Mouse (Mus musculus): ENCODE measurements around the gene Prmt1.

Gene Prmt1

DNA sequence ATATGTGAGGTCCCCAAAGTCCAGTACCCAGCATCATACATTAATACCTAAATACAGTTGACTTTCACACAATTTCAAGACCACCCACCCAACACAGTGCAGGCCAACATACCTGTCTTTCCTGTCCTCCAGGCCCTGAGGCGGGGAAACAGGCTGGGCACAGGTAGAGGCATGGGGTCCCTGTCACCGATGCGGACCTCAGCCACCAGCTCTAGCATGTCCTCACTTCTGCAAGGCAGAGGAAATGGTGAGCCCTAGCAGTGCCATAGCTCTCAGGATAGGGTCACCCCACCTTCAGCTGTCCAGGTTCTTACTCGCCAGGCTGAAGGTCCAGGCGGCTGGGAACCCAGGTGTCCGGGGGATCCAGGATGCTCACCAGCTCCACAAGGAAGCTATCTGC, 25.6 kb upstream of the Prmt1 start:
- no peak for DNase-seq

DNA sequence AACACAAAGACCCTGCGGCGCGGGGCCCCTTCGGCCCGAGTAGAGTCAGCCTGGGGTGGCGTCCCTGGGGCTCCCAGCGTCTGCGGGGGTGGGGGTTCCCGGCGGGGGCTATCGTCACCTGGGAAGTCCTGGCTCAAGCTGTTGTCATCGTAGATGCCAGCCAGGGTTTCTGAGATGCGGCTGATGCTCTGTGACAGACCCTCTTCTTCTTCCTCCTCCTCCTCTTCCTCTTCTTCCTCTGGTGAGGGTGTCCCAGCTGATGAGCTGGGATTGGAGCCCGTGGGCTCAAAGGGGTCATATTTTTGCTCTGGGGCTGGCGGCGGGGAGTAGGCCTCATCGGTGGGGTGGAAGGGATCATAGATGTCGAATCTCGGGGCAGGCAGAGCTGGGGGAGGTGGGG, 22.0 kb upstream of the Prmt1 start:
- DNase-seq = no peak

DNA sequence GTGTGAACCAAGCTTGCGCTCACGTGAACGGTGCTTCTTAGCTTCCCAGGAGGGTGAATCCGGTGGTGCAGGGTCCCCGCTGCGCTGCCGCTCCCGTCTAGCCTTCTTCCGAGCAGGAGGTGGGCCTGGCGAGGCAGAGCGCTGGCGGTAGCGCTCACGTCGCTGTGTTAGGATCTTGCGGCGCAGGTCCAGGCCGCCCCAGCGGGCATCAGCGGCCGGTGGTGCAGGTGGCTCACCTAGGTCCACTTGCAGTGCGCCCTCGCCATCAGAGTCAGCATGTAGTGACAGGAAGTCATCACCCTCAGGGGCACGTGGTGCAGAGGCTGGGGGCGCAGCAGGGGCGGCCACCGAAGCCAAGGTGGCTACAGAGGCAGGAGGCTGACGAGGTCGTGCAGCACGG, 21.5 kb upstream of the Prmt1 start:
- DNase-seq = no peak

DNA sequence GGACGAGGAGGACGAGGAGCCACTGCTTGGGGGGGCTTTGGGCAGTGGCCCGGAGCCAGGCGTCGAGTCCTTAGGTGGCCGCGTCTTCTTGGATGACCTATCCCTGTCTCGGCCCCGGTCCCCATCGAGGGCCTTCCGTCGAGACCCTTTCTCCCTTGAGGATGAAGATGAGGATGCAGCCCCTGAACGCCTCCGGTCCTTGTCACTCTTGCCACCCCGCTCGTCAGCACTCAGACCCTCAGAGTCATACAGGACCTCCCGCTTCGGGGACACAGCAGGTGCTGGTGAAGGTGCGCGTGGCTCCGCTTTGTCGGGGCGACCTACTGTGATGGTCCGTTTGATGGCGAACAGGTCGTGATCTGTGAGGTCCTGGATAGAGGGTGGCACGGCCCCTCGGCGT, 20.8 kb upstream of the Prmt1 start:
- DNase-seq = no peak

DNA sequence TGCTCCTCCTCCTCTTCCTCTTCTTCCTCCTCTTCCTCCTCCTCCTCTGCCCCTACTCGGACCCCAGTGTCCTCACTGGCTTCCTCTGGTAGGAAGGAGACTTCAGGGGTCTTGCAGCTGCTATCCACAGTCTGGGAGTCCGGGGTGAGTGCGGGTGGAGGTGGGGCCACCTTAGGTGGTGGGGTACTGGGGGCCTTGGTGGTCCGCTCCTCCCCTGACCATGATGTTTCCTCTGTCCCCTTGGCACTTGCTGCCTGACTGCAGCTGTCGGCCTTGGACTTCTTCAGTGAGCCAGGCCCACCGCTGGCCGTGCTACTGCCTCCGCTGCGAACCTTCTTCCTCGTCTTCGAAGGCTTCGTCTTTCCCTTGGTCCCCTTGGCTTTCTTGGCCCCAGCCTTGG, 20.1 kb upstream of the Prmt1 start:
- no peak for DNase-seq

DNA sequence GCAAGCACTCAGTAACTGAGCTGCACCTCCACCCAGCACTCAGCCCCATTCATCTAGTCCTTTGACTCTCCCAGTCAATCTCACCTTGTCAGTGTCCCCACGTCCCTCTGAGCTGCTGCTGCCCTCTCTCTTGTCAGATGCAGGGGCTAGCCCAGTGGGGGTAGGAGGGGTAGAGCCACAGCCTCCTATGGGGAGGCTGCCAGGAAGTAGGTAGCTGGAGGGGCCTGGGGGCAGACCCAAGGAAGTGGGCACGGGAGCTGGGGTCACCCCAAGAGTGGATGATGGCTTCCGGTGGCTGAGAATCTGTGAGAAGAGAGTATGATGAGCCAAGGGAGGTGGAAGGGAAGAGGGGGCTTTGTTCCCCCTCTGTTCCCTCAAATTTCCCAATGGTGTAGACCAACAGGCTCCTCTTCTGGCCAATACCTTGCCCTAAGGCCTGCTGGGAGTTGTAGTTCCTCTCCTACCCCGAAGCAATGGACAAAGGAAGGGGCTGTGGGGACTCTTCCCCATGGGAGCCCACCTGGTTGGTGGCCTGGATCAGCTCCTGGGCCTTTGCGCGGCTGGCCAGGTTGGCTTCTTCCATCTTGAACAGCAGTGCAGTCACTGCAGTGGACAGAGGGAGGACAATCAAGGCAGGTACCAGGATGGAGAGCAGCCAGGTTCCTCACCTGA, 19.1 kb upstream of the Prmt1 start:
- no peak for DNase-seq

DNA sequence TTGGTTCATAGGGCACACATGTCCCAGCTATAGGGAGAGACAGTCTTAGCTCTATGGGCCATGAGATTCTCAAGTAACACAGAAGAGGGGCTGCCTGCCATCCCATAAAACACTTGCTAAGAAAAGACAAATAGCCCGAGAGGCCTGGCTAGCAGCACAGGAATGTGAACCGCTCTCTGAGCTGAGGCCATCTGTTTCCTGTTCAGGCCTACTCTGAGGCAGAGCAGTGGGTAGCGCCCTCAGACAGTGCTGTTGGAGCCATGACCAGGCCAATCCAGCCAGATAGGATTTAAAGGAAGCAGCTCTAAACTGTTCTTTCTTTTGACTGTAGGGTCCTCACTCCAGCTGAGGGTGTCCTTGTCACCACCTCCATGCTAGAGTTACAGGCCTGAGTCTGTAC, 18.2 kb upstream of the Prmt1 start:
- DNase-seq = no peak

DNA sequence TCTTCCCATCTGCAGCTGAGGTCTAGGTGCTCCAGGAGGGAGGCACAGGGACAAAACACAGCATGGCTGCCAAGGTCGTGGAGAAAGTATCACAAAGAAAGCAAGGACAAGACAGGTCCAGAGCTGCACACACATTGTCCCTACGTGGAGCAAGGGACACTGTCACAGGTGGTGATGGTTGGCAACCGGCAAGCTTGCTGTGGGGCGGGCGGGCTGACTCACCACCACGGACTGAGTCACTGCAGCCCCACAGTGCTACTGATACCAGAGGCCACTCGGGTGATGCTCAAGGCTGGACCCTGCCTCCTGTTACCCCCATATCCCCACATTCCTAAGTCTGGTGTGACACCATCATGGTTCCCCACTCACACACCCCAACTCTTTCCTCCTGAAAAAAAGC, 16.1 kb upstream of the Prmt1 start:
- DNase-seq = no peak

DNA sequence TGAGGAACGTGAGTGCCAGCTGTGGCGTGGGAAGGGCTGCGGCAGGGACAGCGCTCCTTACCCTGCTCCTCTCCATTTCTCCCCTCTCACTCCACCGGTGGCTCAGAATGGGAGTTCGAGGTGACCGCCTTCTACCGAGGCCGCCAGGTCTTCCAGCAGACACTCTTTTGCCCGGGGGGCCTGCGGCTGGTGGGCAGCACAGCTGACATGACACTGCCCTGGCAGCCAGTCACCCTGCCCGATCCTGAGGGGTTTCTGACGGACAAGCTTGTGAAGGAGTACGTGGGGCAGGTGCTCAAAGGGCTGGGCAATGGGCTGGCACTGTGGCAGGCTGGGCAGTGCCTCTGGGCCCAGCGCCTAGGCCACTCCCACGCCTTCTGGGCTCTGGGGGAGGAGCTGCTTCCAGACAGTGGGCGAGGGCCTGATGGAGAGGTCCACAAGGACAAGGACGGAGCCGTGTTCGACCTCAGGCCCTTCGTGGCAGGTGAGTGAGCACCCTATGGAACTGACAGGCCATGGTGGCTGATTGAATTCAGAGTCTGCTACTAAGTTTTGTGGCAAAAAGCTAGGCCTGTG, 14.3 kb upstream of the Prmt1 start:
- no peak for DNase-seq

DNA sequence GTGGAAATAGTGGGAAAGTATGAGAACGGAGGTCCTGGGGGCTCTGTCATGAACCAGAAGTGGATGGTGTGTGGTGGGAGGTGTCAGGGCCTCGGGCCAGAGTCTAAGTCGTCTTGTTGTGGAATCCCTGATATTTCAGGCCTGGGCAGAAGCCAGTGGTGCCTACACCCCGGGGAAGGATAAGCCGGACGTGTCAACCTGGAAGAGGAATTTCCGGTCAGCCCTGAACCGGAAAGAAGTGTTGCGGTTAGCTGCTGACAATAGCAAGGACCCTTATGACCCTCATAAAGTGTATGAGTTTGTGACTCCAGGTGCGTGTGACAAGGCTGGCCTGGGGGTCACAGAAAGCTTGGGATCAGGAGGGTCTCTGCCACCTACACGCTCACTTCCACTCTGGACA, 13.4 kb upstream of the Prmt1 start:
- DNase-seq = no peak

DNA sequence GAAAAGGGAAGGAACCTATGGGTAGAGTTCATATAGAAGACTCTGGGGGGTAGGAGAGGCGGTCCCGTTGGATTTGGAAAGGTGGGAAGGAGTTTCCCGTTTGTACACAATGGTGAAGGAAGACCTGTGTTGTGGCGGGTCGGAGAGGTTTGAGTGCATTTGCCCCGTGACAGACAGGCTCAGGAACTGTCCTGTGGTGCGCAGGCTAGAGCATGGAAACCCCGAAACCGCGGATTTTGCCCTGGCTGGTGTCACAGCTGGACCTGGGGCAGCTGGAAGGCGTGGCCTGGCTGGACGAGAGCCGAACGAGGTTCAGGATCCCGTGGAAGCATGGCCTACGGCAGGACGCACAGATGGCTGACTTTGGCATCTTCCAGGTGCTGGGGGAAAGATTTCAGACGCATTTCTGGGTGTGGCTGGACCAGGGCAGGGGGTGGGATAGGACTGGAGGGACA, 12.2 kb upstream of the Prmt1 start, which contains the start of gene Bcl2l12:
Gene Bcl2l12 (minus strand): TSS at position 212 of the 455 bp plus-strand sequence.
- DNase-seq = peak; percentile 76

DNA sequence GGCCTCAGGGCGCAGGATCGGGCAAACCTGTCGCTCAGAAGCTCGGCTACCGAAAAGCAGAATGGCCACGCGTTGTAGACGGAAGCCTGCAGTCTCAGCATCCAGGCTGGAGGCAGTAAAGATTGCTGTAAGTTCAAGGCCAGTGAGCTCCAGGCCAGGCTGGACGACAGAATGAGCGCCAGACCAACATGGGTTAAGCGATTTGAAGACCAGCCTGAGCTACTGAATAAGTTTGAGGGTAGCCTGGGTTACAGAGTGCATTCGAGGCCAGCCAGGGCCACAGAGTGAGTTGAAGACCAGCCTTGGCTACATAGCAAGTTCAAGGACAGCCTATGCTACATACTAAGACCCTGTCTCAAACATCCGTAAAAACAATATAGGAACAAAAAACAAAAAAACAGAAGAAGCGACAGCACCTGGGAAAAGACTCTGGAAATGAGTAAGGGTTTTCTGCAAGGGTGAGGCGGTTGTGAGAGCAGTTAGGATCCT, 11.6 kb upstream of the Prmt1 start:
- no peak for DNase-seq

DNA sequence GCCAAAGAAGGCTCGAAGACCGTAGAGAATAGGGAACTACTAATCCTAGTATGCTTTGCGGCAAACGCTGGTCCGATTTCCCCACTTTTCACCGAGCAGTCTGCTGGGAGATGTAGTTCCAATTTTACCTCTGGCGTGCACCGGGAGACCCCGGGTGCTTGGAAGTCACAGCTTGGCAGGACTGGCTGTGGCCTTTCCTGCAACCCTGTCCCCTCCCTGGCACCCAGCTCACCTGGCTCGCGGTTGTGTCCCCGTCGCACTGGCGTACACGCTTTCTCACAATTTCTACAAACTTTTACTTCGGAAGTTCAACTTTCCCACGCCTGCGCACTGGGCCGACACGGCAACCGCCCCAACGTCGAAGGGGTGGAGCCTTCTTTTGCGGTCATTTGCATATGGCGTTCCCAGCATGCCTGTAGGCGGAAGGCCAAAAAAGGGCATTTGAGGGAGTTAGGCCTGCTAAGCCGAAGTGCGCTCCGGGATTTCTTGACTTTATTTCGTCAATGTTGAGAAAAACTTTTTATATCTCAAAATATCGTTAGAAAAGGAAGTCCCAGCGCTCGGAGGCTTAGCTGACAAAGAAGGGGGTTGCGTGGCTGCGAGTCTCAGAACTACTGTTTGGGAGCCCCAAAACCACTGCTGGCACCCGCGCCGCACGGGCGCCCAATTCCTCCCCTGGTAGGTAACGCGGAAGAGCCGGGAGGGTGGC, 11.0 kb upstream of the Prmt1 start, which contains the start of gene Irf3:
Gene Irf3 (plus strand): TSS at position 418 of the 709 bp plus-strand sequence.
- peak; percentile 98 for DNase-seq

DNA sequence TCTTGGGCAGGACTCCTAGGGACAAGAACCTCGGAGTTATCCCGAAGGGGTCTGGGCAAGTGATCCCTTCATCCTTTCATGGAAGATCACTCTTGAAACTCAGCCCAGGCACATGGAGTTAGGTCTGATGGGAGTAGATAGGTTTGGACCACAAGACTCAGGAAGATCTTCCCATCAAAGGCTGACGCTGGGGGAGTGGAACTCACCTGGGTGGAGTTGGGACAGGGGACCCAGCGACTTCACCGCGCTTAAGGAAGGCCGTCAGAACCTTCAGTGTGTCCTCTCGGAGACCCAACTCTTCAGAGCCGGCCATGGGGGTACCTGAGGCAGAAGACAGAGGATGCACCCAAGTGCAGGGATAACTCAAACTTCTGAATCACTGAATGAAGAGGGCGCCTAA, 10.3 kb upstream of the Prmt1 start:
- no peak for DNase-seq

DNA sequence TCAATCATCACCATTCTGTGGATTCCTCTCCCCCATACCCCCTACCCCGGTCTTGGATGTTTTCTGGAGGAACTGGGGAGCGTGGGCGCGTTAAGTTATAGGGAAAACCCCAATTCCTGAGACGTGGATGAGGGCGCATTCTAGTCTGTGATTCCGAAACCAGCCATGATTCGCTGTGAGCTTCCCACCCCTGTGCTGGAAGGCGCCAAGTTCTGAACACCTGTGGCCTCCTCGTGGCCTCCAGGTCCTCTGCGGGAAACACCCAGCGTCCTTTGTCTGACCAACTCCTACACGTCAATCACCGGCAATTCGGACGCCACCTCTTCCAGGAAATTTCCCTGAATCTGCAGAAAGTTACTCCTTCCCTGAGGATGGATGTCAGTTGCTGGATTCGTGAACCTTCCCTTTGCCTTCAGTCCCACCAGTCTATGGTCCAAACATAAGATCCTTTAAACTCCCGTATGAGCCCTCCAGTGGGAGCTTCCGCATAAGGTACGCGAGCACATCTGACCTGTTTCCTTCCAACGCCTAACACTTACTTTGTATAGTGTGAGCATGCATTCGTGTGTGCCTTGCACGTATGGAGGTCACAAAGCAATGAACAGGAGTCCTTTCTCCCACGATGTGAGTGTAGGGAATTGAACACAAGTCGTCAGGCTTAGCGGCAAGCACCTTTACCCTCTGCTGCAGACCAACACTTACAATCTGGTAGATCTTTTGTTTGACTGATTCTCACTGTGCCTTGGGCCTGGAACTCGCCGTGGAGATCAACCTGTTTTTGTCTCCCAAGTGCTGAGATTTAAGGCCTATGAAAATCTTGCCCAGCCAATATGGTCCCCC, 731 bp upstream of the Prmt1 start:
- no peak for DNase-seq

DNA sequence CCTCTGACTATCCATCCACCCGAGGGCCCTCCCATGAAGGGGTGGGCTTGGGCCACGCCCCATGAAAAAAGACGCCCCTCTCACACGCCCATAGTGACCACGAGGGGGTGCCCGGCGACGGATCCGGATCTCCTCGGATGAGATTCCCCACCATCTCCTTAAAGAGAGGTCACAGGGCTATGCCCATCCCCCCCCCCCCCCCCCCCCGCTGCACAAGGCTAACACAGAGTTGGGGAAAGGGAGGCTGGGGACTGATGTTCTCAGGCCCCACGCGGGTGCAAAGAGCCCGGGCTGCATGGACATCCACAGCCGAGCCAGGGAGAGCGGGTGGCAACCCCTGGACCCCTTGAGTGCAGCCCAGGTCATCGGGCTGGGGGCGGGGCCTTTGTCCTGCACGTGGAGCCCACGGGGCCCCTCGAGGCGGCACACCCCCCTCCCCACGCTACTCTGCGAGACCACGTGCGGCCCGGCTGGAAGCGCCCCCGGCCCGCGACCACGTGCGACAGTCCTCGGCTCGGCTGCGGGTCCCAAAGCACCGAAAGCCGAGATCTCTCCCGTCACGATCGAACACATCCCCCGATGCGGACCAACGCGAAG, 675 bp downstream of the Prmt1 start:
- DNase-seq = peak; percentile 51

DNA sequence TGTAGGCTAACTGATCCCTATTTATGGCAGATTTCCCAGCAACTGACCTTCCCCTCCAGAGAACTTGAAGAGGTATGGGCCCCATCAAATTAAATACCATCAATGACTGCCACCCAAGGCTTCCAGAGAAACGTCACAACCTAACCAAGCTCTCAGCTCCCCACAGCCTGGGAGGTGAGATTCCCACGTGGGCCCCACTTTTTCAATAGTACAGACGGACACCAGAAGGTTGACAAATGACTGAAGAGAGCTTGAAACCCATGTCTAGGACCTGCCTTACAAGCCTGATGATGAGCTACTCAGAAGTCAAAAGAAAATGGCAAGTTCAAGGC, 1.6 kb downstream of the Prmt1 start:
- no peak for DNase-seq

DNA sequence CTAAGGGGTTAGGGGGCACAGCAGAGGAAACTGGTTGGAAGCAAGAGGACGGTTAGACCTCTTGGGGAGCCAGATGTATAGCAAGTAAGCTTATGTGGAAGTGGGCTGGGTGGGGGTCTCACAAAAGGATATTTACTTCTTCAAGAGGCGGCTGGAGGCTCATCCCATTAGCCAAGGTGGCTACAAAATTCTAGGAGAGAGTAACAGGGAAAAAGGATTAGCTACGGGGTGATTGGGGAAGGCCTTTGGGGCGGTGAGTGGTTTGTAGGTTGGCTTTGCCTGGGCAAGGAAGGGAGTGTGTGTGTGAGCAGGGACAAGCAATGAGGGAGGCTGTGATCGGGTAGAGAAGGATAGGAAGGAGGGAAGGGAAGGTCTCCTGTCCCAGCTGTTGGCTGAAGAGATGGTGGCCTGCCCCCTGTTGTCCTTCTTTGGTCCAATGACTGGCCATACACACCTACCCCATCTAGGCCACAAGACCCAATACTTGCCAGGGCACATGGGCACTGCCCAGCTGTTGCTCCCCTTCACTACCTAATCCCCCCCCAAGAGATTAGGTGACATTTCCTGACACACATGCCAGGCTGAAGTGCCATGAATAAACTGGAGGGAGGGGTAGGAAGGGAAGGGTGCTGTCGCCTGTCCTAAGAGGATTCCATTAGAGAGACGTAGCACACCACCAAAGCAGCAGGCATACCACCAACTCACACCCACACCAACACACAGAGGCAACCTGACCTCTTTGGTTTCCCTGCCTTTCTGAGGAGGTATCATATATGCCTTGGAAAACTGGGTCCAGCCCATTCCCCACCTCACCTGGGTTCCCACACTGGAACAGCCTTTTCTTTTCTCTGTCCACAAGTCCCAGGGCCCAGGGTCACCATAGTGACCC, 2.2 kb downstream of the Prmt1 start:
- no peak for DNase-seq

DNA sequence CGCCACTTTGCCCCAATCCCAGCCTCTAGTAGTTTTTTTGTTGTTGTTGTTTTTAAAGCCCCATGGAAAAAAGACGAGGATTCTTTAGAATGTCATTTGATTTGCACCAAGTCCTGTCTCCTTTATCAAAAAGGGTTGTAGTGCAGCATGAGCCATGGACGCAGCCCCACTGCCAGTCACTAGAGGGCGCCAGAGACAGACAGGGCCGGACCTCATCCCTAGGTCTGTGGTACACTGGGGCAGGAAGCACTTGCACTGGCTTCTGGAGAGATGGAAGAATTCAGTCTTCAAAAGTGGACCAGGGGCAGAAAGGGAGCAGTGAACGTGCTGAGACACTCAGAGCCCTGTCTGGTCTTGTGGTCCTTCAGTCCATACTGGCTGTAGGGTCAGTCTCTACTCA, 3.3 kb downstream of the Prmt1 start:
- peak; percentile 91 for DNase-seq

DNA sequence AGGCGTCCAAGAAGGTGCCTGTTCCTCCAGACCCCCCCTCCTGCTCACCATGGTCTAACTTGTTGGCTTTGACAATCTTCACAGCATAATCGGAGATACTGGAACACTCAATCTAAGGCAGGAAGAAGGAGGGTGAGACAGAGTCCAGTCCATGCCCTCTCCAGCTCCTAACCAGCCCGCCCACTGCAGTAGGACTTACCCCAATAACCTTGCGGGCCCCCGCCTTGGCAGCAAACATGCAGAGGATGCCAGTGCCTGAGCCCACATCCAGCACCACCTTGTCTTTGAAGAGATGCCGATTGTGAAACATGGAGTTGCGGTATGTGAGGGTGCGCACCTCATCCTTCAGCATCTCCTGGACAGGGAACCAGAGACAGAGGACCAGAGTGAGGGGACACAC, 4.8 kb downstream of the Prmt1 start:
- DNase-seq = no peak

DNA sequence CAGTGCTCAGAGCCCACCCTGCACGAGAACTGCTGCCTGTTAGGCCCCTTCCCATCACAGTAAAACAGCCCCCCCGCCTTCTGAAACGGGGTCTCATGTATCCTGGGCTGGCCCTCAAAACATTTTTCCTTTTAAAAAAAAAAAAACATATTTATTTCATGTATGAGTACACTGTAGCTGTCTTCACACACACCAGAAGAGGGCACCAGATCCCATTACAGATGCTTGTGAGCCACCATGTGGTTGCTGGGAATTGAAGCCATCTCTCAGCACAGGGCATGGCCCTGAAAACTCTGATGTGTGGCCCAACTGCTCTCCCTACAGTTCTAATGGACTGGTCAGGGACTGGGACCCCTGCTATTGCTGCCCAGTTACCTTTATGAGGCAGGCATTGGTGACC, 8.1 kb downstream of the Prmt1 start:
- no peak for DNase-seq

DNA sequence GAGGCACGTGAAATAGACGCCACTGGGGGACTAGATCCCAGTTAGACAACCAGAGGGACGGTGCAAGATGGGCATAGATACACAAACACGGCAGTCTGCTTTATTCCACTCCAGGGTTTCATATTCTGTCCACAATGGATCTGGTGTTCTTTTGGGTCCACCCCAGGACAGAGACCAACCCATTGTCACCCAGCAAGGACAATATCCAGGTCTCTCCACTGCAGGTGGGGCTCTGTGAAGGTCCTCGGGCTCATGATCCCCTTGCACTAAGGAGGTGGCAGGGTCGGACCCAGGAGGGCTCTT, 11.3 kb downstream of the Prmt1 start:
- DNase-seq = no peak
